Mouse (Mus musculus) kidney, postnatal 25 days (tissue): ENCODE data around the gene Cdc40.

Source experiments
- DNase-seq, 2 experiments: peaks; one replicate each; pipeline ENCODE4 v3.0.0; 2021; ENCODE audit warnings: mixed read lengths in 2 of 2

Cdc40 gene

DNA sequence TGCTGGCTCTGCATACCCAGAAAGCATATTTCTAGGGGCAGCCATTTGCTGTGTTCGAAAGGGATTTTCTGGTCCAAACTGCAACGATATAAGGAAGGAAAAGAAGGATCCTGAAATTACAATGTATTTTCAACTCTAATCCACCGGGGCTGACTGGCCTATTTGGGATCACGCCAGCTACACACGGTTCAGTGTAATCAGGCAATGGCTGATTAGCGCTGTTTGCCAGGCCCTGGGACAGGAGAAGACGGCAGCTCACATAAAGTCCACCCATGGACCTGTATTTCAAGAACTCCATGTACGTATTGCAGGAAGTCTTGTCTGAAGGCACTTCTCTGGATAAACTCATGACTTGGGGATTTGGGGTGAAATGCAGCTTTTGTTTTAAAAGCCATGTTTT is 25.5 kb downstream of the Cdc40 start:
- no peak for DNase-seq

DNA sequence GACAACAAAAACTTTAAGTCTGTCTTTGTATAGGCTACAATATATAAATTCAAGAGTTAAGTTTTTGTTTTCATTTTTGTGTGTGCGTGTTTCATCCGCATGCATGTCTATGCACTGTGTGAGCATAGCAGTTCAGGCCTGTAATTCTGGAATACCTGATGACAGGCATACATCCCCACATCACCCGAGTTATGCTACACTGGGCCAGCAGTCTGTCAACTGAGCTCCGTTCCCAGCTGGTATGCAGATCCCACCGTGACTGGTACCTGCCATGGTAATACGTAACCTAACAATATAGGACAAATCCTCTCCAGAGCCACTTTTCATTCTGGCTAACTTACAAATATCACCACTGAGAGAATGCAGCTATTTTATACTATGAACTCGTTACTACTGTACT is 26.4 kb downstream of the Cdc40 start:
- DNase-seq: no peak

DNA sequence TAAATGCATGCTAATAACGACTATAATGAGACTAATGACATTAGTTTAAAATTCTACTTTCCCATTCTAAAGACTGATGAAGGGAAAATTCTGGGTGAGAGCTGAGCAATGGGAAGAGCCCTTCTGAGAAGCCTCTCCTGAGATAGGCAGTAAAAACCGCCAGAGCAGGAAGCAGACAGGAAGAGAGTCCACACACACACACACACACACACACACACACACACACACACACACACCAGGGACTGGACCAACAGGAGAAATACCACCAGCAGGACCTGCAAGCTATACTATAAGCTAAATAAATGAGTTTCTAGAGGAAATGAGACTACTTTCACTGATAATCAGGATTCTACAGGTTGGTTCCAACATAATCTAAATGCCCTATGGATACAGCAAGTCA is 27.5 kb downstream of the Cdc40 start:
- DNase-seq: peak; percentile 19 to 40

DNA sequence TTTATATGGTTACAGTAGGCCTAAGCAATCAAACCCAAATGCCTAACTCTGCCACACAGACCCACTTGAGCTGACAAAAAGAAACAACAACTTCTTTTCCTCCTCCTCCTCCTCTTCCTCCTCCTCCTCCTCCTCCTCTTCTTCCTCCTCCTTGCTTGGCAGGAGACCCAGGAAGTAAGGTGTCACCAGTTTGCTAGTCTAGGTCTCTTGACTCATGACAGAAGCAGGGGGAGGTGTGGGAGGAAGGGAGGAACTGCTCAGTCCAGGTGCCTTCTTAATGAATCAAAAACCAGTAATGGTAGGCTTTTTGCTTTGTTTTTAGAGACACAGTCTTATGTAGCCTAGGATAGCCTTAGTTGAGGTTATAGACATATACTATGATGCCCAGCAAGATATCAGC is 32.0 kb downstream of the Cdc40 start:
- DNase-seq: no peak

DNA sequence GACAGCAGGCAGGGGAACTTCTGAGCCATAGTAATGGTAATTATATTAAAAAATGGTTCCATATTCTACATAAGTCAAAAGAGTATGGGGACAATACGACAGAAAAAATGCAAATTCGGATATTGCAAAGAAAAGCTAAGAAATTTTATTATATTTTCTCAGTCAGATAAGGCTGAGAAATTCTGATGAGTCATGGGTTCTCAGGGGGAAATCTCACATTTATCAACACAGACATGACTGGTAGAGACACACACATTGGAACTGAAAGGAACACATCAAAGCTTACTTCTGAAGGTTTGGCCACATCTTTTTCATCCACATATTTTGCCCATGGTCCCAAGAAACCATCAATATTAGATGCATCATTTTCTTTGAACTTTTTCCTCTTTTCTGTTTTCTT is 32.5 kb downstream of the Cdc40 start:
- DNase-seq: no peak

DNA sequence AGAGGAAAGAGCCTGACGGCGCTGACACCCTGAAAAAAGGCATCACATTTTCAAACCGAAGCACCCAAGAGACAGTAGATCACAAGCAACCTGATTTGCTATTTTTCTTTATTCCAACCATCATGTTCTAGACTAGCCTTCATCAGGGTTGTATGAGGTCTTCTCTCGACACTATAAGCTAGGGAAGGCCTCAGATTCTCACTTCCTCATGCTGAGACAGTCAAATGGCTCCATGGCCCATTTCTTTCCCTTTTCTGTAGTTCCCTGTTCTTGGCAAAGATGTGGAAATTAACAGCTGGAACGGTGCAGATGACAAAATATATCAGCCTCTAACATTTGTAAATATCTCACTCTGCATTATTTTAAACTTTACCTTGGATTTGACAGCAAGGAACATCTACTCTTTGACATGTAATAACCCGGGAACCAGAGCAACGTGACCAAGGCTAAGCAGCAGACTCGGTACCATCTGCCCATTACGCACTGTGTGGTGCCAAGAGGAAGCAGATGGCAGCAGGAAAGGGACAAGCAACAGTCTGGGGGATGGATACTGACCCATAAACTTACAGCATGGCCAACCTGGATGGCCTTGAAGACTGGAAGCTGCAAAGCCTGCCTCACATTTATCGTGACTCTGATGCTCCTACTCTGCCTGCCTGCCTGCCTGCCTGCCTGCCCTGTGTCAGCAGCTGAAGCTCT is 35.8 kb downstream of the Cdc40 start:
- DNase-seq: no peak

DNA sequence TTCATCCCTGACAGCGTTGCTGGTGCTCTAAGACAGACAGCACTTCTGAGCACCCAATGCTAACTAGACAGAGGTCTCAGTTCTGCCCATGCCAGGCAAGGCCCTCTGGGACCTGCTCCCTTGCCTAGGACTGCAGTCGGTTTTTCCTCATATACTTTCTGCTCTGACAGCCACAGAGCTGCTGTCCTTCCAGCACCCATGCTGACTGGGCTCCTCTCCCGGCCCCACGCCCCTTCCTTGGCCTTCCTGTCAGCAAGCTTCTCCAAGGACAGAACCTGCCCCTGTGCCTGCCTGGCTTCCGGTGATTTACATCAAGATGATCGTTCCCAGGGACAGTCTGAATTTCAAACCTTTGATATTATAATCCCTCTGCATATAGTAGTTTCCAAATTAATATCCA is 37.5 kb downstream of the Cdc40 start:
- no peak for DNase-seq

DNA sequence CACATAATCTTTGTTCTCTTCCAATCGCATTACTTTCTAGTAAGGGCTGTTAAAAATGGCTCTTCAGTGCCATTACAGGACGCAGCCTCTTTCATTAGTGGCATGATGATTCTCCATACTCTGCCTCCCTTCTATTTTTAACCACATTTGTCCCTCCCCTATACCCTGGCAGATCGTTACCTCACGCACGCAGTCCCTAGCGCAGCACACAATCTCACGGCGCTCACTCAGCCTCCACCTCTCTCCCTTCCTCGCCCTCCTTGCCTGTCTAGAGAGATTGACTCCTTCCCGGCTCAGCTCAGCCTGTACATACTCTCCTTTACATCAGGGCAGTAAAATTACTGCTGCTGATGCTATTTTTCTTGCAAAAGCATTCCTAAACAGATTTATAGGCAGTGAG is 38.6 kb downstream of the Cdc40 start:
- no peak for DNase-seq

DNA sequence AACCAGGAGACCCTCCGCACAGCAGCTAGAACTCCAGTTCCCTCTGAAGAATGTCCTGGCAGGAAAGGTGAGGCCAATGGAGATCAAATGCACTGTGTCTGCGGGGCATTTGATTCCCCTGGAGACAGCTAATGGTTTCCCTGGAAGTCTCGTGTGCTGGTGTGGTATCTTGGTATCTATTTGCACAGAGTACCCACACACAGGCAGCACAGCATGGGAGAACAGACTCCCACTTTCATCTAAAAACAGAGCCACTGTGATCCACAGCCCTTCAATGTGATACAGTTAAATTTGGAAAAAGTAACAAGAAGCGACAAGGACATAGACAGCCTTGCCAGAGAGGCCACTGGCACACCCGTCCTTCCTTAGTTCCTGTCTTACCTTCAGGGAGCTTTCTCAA is 39.3 kb downstream of the Cdc40 start:
- no peak for DNase-seq

DNA sequence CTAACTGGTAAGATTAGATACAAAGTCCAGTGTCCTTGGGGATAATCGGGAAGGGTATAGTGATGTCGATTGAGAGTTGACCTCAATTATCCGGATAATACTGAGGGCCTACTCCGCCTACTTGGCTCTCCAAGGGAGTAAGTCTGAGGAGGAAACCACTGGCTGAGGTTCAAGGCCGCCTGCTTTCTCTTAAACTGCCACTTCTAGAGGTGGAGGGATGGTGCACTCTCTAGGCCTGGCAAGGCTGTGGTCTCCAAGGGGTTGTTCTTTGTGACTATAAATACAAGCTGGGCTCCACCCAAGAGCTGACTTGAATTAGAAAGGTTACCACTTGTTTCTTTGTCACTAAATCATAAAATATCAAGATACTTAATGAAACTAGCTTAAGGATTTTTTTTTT is 43.0 kb downstream of the Cdc40 start:
- DNase-seq: no peak

DNA sequence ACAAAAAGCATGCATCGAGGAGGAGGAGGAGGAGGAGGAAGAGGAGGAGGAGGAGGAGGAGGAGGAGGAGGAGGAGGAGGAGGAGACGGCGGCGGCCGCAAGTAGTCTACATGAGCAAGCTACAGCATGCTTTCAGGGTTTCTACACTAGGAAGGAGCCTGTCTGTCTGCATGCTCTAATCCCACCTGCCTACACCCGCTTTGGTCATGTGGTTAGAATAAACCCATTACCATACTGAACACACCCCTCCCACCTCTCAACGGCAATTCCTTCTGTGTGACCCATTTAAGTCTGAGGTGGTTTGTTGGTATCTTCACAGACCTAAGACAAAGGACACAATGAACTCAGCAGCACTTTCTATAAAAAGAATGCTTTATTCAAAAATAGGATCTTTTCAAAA is 51.8 kb downstream of the Cdc40 start:
- DNase-seq: no peak

DNA sequence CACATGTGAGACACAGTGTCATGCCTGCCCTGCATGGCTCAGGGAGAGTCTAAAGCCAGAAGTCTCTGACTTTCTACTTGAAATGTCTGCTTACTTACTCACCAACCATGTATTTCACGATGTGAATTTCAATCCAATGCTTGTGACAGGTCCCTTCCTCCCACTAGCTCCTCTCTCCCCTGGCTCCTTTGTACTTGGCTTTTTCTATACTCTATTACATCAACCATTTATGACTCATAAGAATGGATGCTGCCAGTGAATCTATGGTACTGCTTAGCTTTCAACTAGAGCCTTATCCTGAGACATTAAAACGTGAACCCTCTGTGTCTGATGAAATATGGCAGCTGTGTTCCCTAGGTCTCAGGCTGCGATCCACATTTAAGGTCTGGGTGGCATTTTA is 52.8 kb downstream of the Cdc40 start:
- DNase-seq: no peak

DNA sequence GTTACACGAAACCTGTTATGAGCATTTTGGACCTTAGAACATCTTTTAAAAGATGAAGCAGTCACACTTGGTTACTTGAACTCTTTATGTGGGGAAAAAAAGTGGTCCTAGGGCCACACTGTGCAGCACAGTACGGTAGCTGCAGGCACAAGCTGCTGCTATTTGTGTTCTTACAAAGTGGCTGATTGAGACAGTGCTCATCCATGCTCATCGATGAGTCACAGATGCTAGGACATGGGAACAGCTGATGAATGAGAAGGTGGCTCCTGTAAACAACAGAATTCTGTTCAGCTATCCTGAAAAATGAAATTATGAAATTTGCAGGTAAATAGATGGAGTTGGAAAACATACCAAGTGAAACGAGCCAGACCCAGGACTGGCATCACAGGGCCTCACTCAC is 55.4 kb downstream of the Cdc40 start:
- DNase-seq: no peak

DNA sequence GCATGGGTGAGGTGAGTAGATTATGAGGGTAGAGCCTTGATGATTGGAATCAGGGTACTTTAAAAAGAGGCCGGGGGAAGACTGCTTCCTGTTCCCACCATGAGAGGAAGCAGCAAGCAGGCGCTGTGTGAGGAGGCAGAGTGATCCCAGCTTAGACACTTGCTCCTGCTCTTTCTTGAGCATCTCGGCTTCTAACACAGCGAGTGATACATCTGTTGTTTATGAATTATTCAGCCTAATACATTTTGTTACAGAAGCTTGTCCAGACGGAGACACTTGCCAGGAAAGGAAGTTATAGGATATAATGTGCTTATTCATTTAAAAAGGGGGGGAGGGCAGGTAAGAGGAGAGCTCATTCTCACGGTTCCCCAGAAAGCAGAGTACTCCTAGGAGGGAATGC is 57.2 kb downstream of the Cdc40 start:
- no peak for DNase-seq

DNA sequence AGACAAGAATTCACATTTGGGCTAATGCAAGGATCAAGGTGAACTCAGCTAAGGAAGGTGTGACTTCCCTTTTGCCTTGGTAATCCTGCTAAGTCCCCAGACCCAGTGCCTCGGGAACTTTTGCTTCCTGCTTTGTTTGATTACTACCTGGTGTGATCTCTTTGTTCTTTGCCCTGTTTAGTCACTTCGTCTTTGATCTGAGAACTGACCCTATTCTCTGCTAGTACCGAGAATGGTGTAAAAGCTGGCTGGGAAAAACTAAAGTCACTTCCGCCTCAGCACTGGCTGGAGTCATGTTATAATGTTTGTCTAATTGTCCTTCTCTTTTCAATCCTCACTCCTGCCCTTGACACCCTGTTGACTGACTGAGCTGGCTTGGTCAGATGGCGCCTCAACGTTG is 66.6 kb downstream of the Cdc40 start:
- DNase-seq: no peak

DNA sequence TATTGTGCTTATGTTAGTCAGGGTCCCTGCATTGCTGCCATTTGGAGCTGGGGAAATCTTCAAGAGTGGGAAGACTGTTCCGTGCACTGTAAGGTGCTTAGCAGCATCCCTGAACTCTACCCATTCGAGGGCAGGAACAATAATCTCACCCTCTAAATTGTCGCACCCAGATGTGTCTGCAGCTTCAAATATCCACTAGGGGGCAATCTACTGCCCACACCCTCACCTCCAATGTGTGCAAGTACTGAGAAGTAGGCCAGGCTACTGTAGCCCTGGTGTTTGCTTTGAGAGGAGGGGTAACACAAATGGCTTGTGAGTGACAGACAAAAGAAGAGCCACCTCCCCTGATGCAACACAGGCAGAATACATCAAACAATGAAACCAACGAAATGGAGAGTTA is 69.5 kb downstream of the Cdc40 start:
- DNase-seq: no peak

DNA sequence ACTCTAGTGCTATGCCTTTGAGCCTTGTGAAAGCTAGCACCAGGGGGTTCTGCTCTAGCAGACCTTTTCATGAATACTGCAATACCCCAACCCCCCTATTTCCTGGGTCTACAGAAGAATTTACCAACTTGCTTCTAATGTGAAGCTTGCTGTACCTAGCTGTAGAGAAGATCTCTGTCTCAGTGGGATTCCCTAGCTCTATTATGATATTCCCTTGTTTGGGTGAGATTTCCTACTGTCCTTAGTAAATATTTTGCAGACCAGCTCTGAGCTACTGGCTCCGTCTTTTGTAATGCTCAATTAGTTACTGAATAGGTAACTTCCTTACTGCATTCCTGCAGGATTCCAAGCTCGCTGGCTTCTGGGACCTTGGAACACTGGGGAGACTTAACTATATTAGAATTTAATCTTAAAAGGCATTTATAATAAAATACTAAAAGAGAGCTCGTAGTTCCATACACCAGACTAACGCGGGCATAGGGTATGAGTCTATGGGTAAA is 73.7 kb downstream of the Cdc40 start:
- DNase-seq: peak in 1 of 2 experiments; percentile 31

- DNase-seq: peak; percentile 40 to 42
Measured at GRCm38 (mm10) chr10:40806221-40806620, 76.9 kb downstream of the Cdc40 start.

DNA sequence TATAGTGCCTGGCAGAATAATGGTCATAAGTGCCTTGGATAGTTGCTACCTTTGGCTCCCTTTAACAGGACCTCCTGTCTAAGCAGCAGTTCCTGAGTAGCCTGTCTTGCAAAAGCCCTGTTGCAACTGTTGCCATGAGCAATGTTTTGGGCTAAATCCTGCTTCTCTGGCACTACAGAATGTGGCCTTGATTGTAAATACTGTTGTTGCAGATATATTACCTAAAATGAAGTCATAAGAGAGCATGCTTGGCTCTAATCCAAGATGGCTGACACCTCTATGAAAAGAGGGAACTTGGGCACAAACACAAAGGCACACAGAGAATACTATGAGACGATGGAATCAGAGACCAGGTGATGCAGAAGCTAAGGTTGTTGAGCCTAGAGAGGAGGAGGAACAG is 77.9 kb downstream of the Cdc40 start:
- DNase-seq: no peak

GRCm38 (mm10) chr10:40792115-40792514 is 91.0 kb downstream of the Cdc40 start:
- no peak for DNase-seq

- DNase-seq: no peak
Measured at GRCm38 (mm10) chr10:40790406-40790805, 92.7 kb downstream of the Cdc40 start.
